Mouse (Mus musculus) embryonic facial prominence, embryonic 11.5 days (tissue): ENCODE measurements around the gene Agap1. TPM values are rescaled to one million over a fixed set of nuclear protein-coding genes. Genes with fewer than 3 reads are reported as not detected.

Experiments
- ATAC-seq: fragments of 200-750 bp; cut with Nextera tagmentation; replicated peaks from 2 replicates; pipeline ENCODE4 v1.8.0; 2017; ENCODE audit warnings: low read depth; ENCODE audit not compliant: insufficient number of reproducible peaks, low FRiP score, low TSS enrichment
- DNase-seq: peaks from one replicate; pipeline ENCODE4 v3.0.0-alpha.2; 2015; ENCODE audit warnings: low spot score
- H3K27ac ChIP-seq: fragments of 300-500 bp; sonication (generic); replicated peaks from 2 replicates; pipeline ENCODE4 v1.5.1; 2014; ENCODE audit warnings: mild to moderate bottlenecking, low read depth, low read length, control low read depth
- H3K27me3 ChIP-seq: fragments of 300-500 bp; sonication (generic); 2 replicates; pipeline ENCODE4 v1.6.1; 2014; ENCODE audit warnings: mild to moderate bottlenecking, low read length, moderate library complexity, mixed read lengths; ENCODE audit not compliant: control insufficient read depth, insufficient read depth
- H3K36me3 ChIP-seq: fragments of 300-500 bp; sonication (generic); replicated peaks from 2 replicates; pipeline ENCODE4 v1.6.1; 2014; ENCODE audit warnings: low read depth, mild to moderate bottlenecking, low read length, moderate library complexity, mixed read lengths; ENCODE audit not compliant: control insufficient read depth, insufficient read depth
- H3K4me1 ChIP-seq: fragments of 300-500 bp; sonication (generic); 2 replicates; pipeline ENCODE4 v1.6.1; 2014; ENCODE audit warnings: low read length, mixed read lengths; ENCODE audit not compliant: control insufficient read depth, insufficient read depth
- H3K4me2 ChIP-seq: fragments of 300-500 bp; sonication (generic); 2 replicates; pipeline ENCODE4 v1.6.1; 2014; ENCODE audit warnings: low read depth, mild to moderate bottlenecking, control low read depth, low read length, moderate library complexity
- H3K4me3 ChIP-seq: fragments of 300-500 bp; sonication (generic); 2 replicates; pipeline ENCODE4 v1.5.1; 2014; ENCODE audit warnings: low read depth, low read length, control low read depth
- H3K9ac ChIP-seq: fragments of 300-500 bp; sonication (generic); replicated peaks from 2 replicates; pipeline ENCODE4 v1.6.1; 2014; ENCODE audit warnings: mild to moderate bottlenecking, control low read depth, low read length
- H3K9me3 ChIP-seq: fragments of 300-500 bp; sonication (generic); replicated peaks from 2 replicates; pipeline ENCODE4 v1.6.1; 2016; ENCODE audit warnings: mild to moderate bottlenecking, low read length, inconsistent platforms, mixed read lengths; ENCODE audit not compliant: control insufficient read depth
- WGBS: fragments of 180-500 bp; shearing (Covaris S2); extraction: QIAGEN DNeasy Blood & Tissue Kit; methylation state at CpG from one replicate; pipeline ENCODE4 v1.1.7; 2014; 5-methylcytosine and 5-hydroxymethylcytosine counted together
- polyA plus RNA-seq: library from polyadenylated mRNA; unstranded; fragments of >200 nt; fragmentation: Nextera tagmentation; extraction: Ambion mirVana; gene quantifications from 2 replicates; pipeline ENCODE4 v1.2.1, GENCODE M21; 2014

Agap1 gene
- polyA plus RNA-seq, 1 experiment from 2014 or later: 15.4 TPM

GRCm38 (mm10) chr1:89666154-89666553 is 211.5 kb downstream of the Agap1 start:
- DNase-seq: no peak
- no peak for ATAC-seq
- Histone ChIP-seq H3K4me3 (no peak overlapping the region), H3K4me1 (no peaks in the 10 kb centered on the region), H3K4me2 (no peak overlapping the region), H3K27me3 (no peaks in the 10 kb centered on the region), H3K9ac (no peak overlapping the region), H3K36me3 (no peaks in the 10 kb centered on the region; the same call in 1 of the 2 replicates), H3K9me3 (no peaks in the 10 kb centered on the region), H3K27ac (no peak overlapping the region)
- 87% methylated on average over 5 of the region's 5 CpGs for WGBS

GRCm38 (mm10) chr1:89667387-89667786 is 212.8 kb downstream of the Agap1 start:
- no peak overlapping the region for H3K9ac ChIP-seq
- ATAC-seq (no peak), DNase-seq (no peak)
- no peak overlapping the region for H3K4me2 ChIP-seq
- no peak overlapping the region for H3K4me3 ChIP-seq
- H3K27me3 ChIP-seq: no peaks in the 10 kb centered on the region
- H3K9me3 ChIP-seq: no peaks in the 10 kb centered on the region
- no peaks in the 10 kb centered on the region; the same call in 1 of the 2 replicates for H3K36me3 ChIP-seq
- H3K4me1 ChIP-seq: no peaks in the 10 kb centered on the region
- WGBS: 91% methylated on average over 7 of the region's 7 CpGs
- H3K27ac ChIP-seq: no peak overlapping the region

GRCm38 (mm10) chr1:89668635-89669034 is 214.0 kb downstream of the Agap1 start:
- no peak overlapping the region for H3K4me2 ChIP-seq
- no peak overlapping the region for H3K4me3 ChIP-seq
- no peaks in the 10 kb centered on the region for H3K4me1 ChIP-seq
- no peaks in the 10 kb centered on the region for H3K9me3 ChIP-seq
- no peak for DNase-seq
- no peak for ATAC-seq
- H3K27me3 ChIP-seq: no peaks in the 10 kb centered on the region
- H3K9ac ChIP-seq: no peak overlapping the region
- WGBS: 83% methylated on average over 9 of the region's 9 CpGs
- H3K36me3 ChIP-seq: peaks cover 1% of the 10 kb centered on the region; the same call in 1 of the 2 replicates
- no peak overlapping the region for H3K27ac ChIP-seq

- H3K4me1 ChIP-seq: no peaks in the 10 kb centered on the region
- H3K9me3 ChIP-seq: no peaks in the 10 kb centered on the region
- ATAC-seq (0 out of 2 replicates have a peak, but pooled peaks have one; percentile 54), DNase-seq (peak; percentile 36)
- 62% methylated on average over 26 of the region's 26 CpGs for WGBS
- no peak overlapping the region for H3K4me2 ChIP-seq
- H3K27me3 ChIP-seq: no peaks in the 10 kb centered on the region
- no peak overlapping the region for H3K9ac ChIP-seq
- H3K27ac ChIP-seq: no peak overlapping the region
- H3K36me3 ChIP-seq: peaks cover 3% of the 10 kb centered on the region; the same call in 1 of the 2 replicates
- H3K4me3 ChIP-seq: no peak overlapping the region
Observed at GRCm38 (mm10) chr1:89671110-89671787, 216.6 kb downstream of the Agap1 start.

- H3K36me3 ChIP-seq: peaks cover 3% of the 10 kb centered on the region; the same call in 1 of the 2 replicates
- no peaks in the 10 kb centered on the region for H3K9me3 ChIP-seq
- H3K4me2 ChIP-seq: no peak overlapping the region
- no peaks in the 10 kb centered on the region for H3K27me3 ChIP-seq
- WGBS: 79% methylated on average over 6 of the region's 6 CpGs
- DNase-seq (no peak), ATAC-seq (no peak)
- no peak overlapping the region for H3K4me3 ChIP-seq
- H3K4me1 ChIP-seq: no peaks in the 10 kb centered on the region
- no peak overlapping the region for H3K27ac ChIP-seq
- H3K9ac ChIP-seq: no peak overlapping the region
Observed at GRCm38 (mm10) chr1:89673071-89673470, 218.5 kb downstream of the Agap1 start.

- peak; percentile 48 for DNase-seq
- Histone ChIP-seq H3K4me1 (no peaks in the 10 kb centered on the region), H3K36me3 (peaks cover 3% of the 10 kb centered on the region; the same call in 1 of the 2 replicates), H3K4me3 (no peak overlapping the region), H3K27me3 (no peaks in the 10 kb centered on the region), H3K4me2 (no peak overlapping the region), H3K9me3 (no peaks in the 10 kb centered on the region), H3K9ac (no peak overlapping the region), H3K27ac (no peak overlapping the region)
- ATAC-seq: no peak
- 93% methylated on average over 3 of the region's 3 CpGs for WGBS
Observed at GRCm38 (mm10) chr1:89673686-89674085, 219.1 kb downstream of the Agap1 start.

- H3K27ac ChIP-seq: no peak overlapping the region
- WGBS: 89% methylated on average over 9 of the region's 9 CpGs
- peaks cover 3% of the 10 kb centered on the region; the same call in 1 of the 2 replicates for H3K36me3 ChIP-seq
- no peak overlapping the region for H3K4me2 ChIP-seq
- no peaks in the 10 kb centered on the region for H3K4me1 ChIP-seq
- H3K4me3 ChIP-seq: no peak overlapping the region
- H3K9ac ChIP-seq: no peak overlapping the region
- no peak for DNase-seq
- H3K9me3 ChIP-seq: no peaks in the 10 kb centered on the region
- H3K27me3 ChIP-seq: no peaks in the 10 kb centered on the region
- ATAC-seq: no peak
Observed at GRCm38 (mm10) chr1:89674681-89675080, 220.1 kb downstream of the Agap1 start.

- Histone ChIP-seq H3K4me2 (no peak overlapping the region), H3K36me3 (peaks cover 3% of the 10 kb centered on the region; the same call in 1 of the 2 replicates), H3K27me3 (no peaks in the 10 kb centered on the region), H3K9ac (no peak overlapping the region), H3K4me1 (no peaks in the 10 kb centered on the region), H3K27ac (no peak overlapping the region), H3K9me3 (no peaks in the 10 kb centered on the region), H3K4me3 (no peak overlapping the region)
- WGBS: 72% methylated on average over 4 of the region's 4 CpGs
- no peak for DNase-seq
- no peak for ATAC-seq
Observed at GRCm38 (mm10) chr1:89676411-89676810, 221.8 kb downstream of the Agap1 start.
